Mouse (Mus musculus) olfactory bulb, adult 2 months (tissue): ENCODE data around the gene Traip. TPM values are rescaled to one million over a fixed set of nuclear protein-coding genes. Genes with fewer than 3 reads are reported as not detected.
A peak's percentile ranks its signal among the peaks of the same experiment; 100 is the strongest.

ENCODE experiments used
- H3K27ac ChIP-seq: fragments of 200-500 bp; 2 replicates; pipeline ENCODE4 v1.5.1; 2012; ENCODE audit warnings: low read depth, low read length; ENCODE audit not compliant: insufficient read depth
- H3K4me1 ChIP-seq: fragments of 200-500 bp; 2 replicates; pipeline ENCODE4 v1.6.1; 2012; ENCODE audit warnings: low read length; ENCODE audit not compliant: control insufficient read depth, insufficient read depth
- H3K4me3 ChIP-seq: fragments of 200-500 bp; 2 replicates; pipeline ENCODE4 v1.5.1; 2012; ENCODE audit warnings: mild to moderate bottlenecking, low read depth, low read length, moderate library complexity; ENCODE audit not compliant: insufficient read depth
- CTCF ChIP-seq: fragments of 200-500 bp; IDR thresholded peaks from 2 replicates; pipeline ENCODE4 v1.5.1; 2012; ENCODE audit warnings: low read depth, mild to moderate bottlenecking, low read length, moderate library complexity; ENCODE audit not compliant: insufficient read depth
- POLR2A ChIP-seq: fragments of 200-500 bp; IDR thresholded peaks from 2 replicates; pipeline ENCODE4 v1.6.1; 2012; ENCODE audit warnings: mild to moderate bottlenecking, low read depth, low read length, moderate library complexity; ENCODE audit not compliant: insufficient read depth
- WGBS: fragments of 180-500 bp; shearing (Covaris S2); methylation state at CpG from one replicate; pipeline ENCODE4 v1.1.7; 2018; 5-methylcytosine and 5-hydroxymethylcytosine counted together
- polyA plus RNA-seq: library from polyadenylated mRNA; stranded (reverse); fragments of >200 nt; gene quantifications from 2 replicates; pipeline ENCODE4 v1.2.4, GENCODE M21; 2012; ENCODE audit warnings: low replicate concordance; ENCODE audit not compliant: missing spikeins, insufficient read depth, insufficient read length

Traip gene
- polyA plus RNA-seq, 1 experiment = not detected

GRCm38 (mm10) chr9:107961881-107962280, 11.9 kb downstream of the Traip start:
- H3K27ac ChIP-seq = peak overlapping the region; percentile 82
- H3K4me3 ChIP-seq = peak overlapping the region; percentile 16; the same call in 1 of the 2 replicates
- WGBS = 18% methylated on average over 5 of the region's 5 CpGs
- peaks cover 35% of the 10 kb centered on the region for H3K4me1 ChIP-seq
- no peak for TF ChIP-seq POLR2A
- TF ChIP-seq CTCF = peak; percentile 66

- WGBS = 95% methylated on average over 9 of the region's 9 CpGs
- H3K4me1 ChIP-seq = peaks cover 35% of the 10 kb centered on the region
- H3K4me3 ChIP-seq = no peak overlapping the region
- H3K27ac ChIP-seq = peak overlapping the region; percentile 40; the same call in 1 of the 2 replicates
- TF ChIP-seq CTCF = no peak
- no peak for TF ChIP-seq POLR2A
Observed at GRCm38 (mm10) chr9:107962916-107963315, 13.0 kb downstream of the Traip start.

GRCm38 (mm10) chr9:107963700-107964099, 13.8 kb downstream of the Traip start:
- TF ChIP-seq POLR2A = no peak
- peak; percentile 77 for TF ChIP-seq CTCF
- Histone ChIP-seq H3K27ac (no peak overlapping the region), H3K4me1 (peaks cover 35% of the 10 kb centered on the region), H3K4me3 (no peak overlapping the region)
- WGBS = 22% methylated on average over 5 of the region's 5 CpGs

GRCm38 (mm10) chr9:107964681-107965080, 14.7 kb downstream of the Traip start:
- H3K4me3 ChIP-seq = no peak overlapping the region
- TF ChIP-seq POLR2A = no peak
- 93% methylated on average over 9 of the region's 9 CpGs for WGBS
- H3K4me1 ChIP-seq = peaks cover 35% of the 10 kb centered on the region
- H3K27ac ChIP-seq = no peak overlapping the region

- TF ChIP-seq CTCF (no peak), POLR2A (no peak)
- Histone ChIP-seq H3K27ac (no peak overlapping the region), H3K4me3 (no peak overlapping the region), H3K4me1 (peaks cover 19% of the 10 kb centered on the region)
- 96% methylated on average over 10 of the region's 10 CpGs for WGBS
Observed at GRCm38 (mm10) chr9:107966676-107967075, 16.7 kb downstream of the Traip start.

- WGBS = 87% methylated on average over 6 of the region's 6 CpGs
- no peak overlapping the region for H3K4me3 ChIP-seq
- H3K4me1 ChIP-seq = peaks cover 11% of the 10 kb centered on the region
- TF ChIP-seq POLR2A = no peak
- no peak overlapping the region for H3K27ac ChIP-seq
Observed at GRCm38 (mm10) chr9:107967437-107967836, 17.5 kb downstream of the Traip start.

GRCm38 (mm10) chr9:107968531-107968930, 18.6 kb downstream of the Traip start:
- peaks cover under 1% of the 10 kb centered on the region for H3K4me1 ChIP-seq
- no peak overlapping the region for H3K27ac ChIP-seq
- H3K4me3 ChIP-seq = no peak overlapping the region
- 94% methylated on average over 7 of the region's 7 CpGs for WGBS
- TF ChIP-seq CTCF = no peak
- TF ChIP-seq POLR2A = no peak

- no peak overlapping the region for H3K4me3 ChIP-seq
- 87% methylated on average over 5 of the region's 5 CpGs for WGBS
- no peak overlapping the region for H3K27ac ChIP-seq
- TF ChIP-seq CTCF (no peak), POLR2A (no peak)
- no peaks in the 10 kb centered on the region for H3K4me1 ChIP-seq
Observed at GRCm38 (mm10) chr9:107970311-107970710, 20.4 kb downstream of the Traip start.

- H3K27ac ChIP-seq = no peak overlapping the region
- WGBS = 81% methylated on average over 8 of the region's 8 CpGs
- TF ChIP-seq CTCF (no peak), POLR2A (no peak)
Observed at GRCm38 (mm10) chr9:107971690-107972541, 22.0 kb downstream of the Traip start.

More at GRCm38 (mm10) chr9:107971690-107972541, 22.0 kb downstream of the Traip start:
- Histone ChIP-seq H3K4me1 (0 out of 2 replicates have a peak, but pooled peaks cover 6% of the 10 kb centered on the region), H3K4me3 (no peak overlapping the region)
